Mouse (Mus musculus) retina, postnatal 1 day (tissue): Measurements from ENCODE around the gene Zfp526.

Experiments used
- DNase-seq: peaks from one replicate; pipeline ENCODE4 v3.0.0-alpha.2; 2012

The Zfp526 gene

DNA sequence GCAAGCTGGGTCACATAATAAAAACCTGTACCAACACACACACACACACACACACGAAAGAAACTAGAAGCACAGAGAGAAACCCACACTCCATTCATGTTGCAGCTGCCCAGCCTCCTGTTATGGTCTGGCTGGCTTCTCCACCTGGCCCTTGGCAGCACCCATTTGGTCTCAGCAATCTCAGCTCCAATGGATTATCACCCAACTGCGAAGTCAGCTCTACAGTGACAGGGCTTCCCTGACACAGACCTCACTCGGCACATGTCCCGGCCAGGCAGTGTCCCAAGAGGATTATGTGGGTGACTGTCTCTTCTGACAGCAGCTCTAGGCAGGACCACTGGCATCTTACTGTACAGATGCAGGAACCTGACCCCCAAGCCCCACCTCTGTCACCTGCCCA, 10.7 kb upstream of the Zfp526 start:
- no peak for DNase-seq

- DNase-seq: no peak
Measured at GRCm38 (mm10) chr7:25213099-25213498, 8.1 kb upstream of the Zfp526 start.

DNA sequence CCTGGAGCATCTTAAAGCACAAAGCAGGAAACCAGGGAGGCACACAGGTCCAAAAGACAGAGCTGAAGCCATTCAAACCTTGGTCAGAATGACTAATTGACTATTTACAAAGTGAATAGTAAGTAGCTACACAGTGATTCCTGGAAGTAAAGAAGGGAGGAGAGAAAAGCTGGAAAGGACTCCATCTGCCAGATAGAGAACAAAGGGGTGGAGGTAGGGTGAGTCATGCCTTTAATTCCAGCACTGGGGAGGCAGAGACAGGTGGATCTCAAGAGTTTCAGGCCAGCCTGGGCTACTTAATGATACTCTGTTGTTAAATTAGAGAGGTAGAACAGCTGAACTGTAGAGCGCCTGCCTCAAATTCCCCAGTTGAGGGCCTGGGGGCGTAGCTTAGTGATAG, 7.1 kb upstream of the Zfp526 start:
- no peak for DNase-seq

DNA sequence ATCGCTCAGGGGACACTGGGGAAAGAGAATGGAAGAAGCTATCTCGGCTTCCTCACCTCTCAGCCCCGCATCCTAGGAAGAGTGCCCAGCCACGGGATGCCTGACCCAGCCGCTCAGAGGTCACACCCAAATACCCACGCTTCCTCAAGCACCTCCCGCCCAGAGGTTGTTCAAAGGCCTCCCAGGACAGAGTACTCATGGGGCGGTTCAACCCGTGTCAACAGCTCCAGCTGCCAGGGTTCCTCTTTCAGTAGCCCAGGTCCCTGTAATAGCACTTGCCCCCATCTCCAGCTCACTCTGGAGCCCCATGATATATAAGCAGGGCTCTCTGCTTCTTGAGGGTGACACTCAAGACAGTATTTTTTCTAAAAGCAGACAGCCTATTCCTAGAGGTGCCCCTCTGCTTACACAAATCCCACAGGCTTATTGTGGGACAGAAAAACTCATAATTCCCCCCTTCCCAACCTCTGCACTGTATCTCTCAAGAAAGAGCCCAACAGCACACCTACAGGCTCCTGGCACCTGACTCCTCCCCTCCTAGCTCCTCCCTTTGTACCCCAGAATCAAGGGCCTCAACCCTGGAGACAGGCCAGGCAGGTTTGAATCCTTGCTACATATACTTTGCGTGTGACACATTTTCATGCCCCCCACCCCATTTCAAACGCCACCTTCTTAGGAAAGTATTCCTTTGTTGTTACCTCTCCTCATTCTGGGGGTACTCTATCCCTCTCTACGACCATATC, 3.4 kb upstream of the Zfp526 start:
- DNase-seq: no peak

GRCm38 (mm10) chr7:25218705-25219415, 2.4 kb upstream of the Zfp526 start:
- DNase-seq: peak; percentile 89

GRCm38 (mm10) chr7:25219416-25219750, 1.8 kb upstream of the Zfp526 start:
- DNase-seq: no peak

- peak; percentile 96 for DNase-seq
Measured at GRCm38 (mm10) chr7:25219756-25220456, 1.3 kb upstream of the Zfp526 start.

DNA sequence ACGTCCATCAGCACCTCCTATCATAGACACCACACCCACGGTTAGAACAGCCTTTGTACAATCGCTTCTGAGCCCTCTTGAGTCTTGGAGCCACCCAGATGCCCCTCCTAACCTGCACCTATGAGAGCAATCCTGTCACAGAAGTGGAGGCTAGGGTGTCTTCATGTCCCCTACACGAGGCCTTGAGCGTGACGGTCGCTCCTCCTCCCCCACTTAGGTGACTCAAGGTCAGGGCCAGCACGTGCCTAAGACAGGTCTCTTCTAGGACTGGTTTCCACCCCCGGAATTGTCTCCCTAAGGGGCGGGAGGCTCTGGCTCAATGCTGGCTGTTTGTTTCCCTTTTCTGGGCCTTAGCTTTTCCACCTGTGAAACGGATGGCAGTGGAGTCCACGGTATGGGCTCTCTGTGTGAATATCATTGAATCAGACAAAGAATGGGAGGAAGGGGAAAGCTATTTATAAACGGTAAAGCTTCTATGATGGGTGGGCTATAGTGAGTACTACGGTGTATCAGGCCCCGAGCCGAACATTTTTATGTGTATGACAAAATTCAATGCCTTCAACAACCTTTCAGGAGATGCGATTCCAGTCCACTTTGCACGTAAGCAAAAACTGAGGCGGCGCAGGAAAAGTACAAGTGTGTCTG, 646 bp upstream of the Zfp526 start, which contains the start of gene Dedd2:
Gene Dedd2 (minus strand): TSS at position 159 of the 645 bp plus-strand sequence.
- DNase-seq: peak; percentile 23

DNA sequence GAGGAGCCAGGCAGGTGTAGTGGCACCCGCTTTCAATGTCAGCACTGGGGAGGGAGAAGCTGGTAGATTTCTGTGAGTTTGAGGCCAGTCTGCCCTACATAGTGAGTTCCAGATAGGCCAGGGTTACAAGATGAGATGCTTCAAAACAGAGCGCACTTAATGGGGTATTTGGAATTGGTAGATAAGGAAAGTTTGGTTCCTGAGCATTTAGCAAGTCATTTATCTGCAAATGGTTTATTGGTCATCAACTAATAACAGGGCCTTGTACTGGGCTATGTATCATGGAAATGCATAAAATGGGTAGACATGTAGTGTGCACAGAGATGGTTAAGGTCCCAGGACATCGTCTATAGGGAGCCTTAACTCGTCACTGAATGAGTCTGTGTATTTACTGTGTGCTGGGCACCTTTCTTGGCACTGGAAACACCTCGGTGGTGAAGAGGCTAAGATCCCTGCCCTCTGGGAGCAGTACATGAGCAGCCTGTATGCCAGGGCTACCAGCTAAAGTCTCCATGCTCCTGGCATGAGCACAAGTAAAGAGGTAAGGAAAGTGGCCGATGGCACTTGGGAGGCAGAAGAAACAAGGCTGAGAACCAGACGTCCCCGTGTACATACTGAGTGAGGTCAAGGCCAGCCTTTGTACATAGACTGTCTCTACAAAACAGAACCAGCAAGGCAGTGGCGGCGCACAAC, 1.2 kb downstream of the Zfp526 start:
- no peak for DNase-seq

DNA sequence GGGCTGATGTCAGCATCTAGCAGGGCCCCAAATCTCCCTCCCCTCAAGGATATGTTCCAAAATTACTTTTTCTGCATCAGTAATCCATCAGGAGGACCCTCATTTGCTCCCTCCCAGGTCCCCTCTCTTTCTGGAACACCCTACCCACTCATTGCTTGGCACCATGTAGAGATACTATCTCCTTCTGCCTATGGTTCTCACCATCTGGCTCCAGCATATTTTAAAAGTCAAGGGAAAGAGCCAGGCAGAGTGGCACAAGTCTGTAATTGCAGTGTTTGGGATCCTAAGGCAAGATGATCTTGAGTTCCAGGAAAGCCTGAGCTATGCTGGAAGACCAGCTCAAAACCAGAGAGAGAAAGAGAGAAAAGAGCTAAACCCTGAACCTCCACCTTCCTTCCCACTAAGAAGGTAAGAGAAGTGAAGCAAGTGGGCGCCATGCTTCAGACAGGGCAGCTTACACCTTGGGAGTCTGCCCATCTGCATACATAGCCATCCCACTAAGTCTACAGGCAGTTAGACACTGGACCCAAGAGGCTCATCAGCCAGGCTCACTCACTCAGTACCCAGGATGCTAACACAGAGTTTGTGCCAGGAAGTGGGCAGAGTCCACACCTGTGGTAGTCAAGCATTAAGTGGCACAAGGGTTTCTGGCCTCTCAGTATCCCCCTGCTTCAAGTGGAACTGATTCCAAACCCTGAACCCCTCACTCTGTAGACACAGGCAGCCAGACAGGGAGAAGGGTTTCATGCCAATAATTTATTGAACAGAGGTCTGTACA, 6.5 kb downstream of the Zfp526 start:
- DNase-seq: no peak

- DNase-seq: no peak
Measured at GRCm38 (mm10) chr7:25230690-25231285, 9.6 kb downstream of the Zfp526 start.

DNA sequence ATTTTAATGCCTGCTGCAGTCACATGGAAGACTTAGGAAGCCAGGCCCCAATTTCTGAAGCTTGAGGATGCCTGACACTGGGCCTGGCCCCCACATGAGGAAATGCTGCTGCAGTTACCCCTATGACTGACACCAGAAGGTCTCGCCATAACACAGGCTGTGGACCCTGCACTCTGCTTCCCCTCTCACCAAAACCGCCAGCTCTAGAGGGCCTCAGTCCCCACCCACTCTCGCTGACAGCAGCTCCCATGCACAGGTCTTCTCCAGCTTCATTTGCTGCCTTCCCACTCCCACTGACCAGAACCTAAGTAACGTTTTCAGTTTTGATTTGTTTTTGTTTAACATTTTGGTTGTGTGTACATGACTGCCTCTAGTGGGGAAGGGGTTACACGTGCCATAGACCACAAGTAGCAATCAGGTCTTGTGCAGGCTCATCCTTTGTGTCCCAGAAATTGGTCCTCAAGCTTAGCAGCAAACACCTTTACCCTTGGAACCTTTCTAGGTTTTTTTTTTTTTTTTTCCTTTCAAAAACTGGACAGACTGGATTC, 10.9 kb downstream of the Zfp526 start:
- DNase-seq: peak; percentile 12

DNA sequence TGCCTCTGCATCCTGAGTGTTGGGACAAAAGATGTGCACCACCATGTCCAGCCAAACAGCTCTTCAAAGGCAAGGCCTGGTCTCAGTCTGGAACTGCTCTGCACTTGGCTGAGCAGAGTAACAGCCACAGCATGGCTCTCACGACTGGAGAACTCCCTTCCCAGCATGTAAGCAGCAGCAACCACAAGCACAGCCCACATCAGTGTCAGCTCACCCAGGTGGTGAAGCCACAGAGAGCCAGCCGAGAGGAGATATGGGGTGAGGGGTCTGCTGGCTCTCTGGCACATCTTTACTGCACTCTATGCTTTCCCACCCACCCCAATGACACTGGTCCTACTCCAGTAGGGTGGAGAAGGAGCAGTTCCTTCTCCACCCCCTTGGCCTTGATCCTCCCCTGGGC, 11.8 kb downstream of the Zfp526 start:
- DNase-seq: no peak

DNA sequence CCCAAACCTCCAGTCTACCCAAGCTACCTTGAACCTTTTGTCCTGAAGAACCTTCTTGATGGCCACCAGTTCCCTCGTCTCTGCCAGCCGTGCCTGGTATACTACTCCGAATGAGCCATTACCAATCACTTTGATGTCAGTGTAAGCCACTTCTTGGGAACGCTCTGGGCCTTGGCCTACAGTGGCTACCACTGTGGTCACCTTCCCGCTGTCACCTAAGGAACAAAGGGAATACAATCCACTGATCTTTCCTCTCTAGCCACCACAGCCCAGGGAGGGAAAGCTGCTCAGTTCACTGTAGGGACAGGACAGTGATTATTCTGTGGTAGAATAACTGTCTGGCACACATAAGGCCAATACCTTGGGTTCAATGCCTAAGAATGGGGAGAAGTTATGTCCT, 14.3 kb downstream of the Zfp526 start:
- DNase-seq: no peak

GRCm38 (mm10) chr7:25237249-25238014, 16.2 kb downstream of the Zfp526 start, which contains the start of gene Gsk3a:
TSS of gene Gsk3a (minus strand) at chr7:25237851.
- peak; percentile 99 for DNase-seq

- DNase-seq: peak; percentile 99
Measured at GRCm38 (mm10) chr7:25238015-25238706, 16.9 kb downstream of the Zfp526 start.

- peak; percentile 96 for DNase-seq
Measured at GRCm38 (mm10) chr7:25238829-25239623, 17.8 kb downstream of the Zfp526 start.

- no peak for DNase-seq
Measured at GRCm38 (mm10) chr7:25240631-25241030, 19.4 kb downstream of the Zfp526 start.

DNA sequence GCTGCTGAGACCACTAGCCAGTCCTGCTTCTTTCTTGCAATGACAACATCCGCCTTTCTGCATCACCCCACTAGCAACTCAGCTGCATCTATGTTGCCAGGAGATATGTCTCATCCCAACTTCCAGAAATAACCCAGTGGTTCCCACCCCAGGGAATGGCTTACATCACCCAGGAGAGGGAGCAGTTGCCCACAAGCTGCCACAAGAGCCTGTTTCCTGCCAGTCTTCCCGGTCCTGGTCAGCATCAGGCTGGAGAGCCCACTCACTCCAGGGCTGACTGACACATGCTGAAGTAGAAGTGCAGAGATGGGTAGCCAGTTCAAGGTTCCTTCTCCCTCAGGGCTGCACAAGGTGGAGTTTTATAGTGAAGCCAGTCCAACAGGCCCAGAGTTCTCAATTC, 19.8 kb downstream of the Zfp526 start:
- DNase-seq: peak; percentile 82
